ENCODE assay signal across 8 mouse cellular contexts in genomic region chr15:88921131-88921991, GRCm38 (mm10). TPM values are rescaled to one million over a fixed set of nuclear protein-coding genes. Genes with fewer than 3 reads are reported as not detected.
DNase-seq lines count a peak whose midpoint lies in the region; ATAC-seq and TF ChIP-seq lines count a peak whose summit lies in the region.

No protein-coding gene starts in this region.

- H3K4me3 ChIP-seq in intestine, postnatal 0 days (ENCODE audit: low read depth, low read length): no peak overlapping the region
- no peak overlapping the region for H3K4me3 ChIP-seq in midbrain, embryonic 15.5 days

- peak; percentile 92 for DNase-seq in 3T3-L1 (ENCODE audit: low read depth, low spot score)
- peak; percentile 81 for DNase-seq in adrenal gland, adult 2 months
- peak; percentile 93 for DNase-seq in embryo, embryonic 10.5 days (ENCODE audit: low spot score)
- peak; percentile 59 for DNase-seq in gastrocnemius, postnatal 14 days
- DNase-seq in left cerebral cortex, postnatal 36 days (ENCODE audit: low spot score in 2 of 2): peak; percentile 66 to 74
- peak; percentile 80 for DNase-seq in splenic B cell, adult 2 months (ENCODE audit: low read depth, low spot score)

- no peaks in the 10 kb centered on the region for H3K9me3 ChIP-seq in intestine, postnatal 0 days (ENCODE audit: control insufficient read depth)
- H3K9me3 ChIP-seq in midbrain, embryonic 15.5 days: no peaks in the 10 kb centered on the region

- intact Hi-C loops in gastrocnemius, postnatal 14 days (cut with DNase I; ENCODE audit: low total_unique reads): loop anchor here (2.0 kb wide), 1 partner anchor 93 kb away; no protein-coding TSS in a partner anchor
- intact Hi-C loops in left cerebral cortex, postnatal 36 days (cut with DNase I): loop anchor here (1.0 to 5.0 kb wide), 2 partner anchors 44 to 93 kb away; no protein-coding TSS in a partner anchor

- H3K9ac ChIP-seq in intestine, postnatal 0 days (ENCODE audit: low read depth, low read length): no peak overlapping the region
- no peak overlapping the region for H3K9ac ChIP-seq in midbrain, embryonic 15.5 days

- H3K36me3 ChIP-seq in intestine, postnatal 0 days (ENCODE audit: control insufficient read depth, insufficient read depth): no peaks in the 10 kb centered on the region
- no peaks in the 10 kb centered on the region for H3K36me3 ChIP-seq in midbrain, embryonic 15.5 days (replicated peaks)
- H3K36me3 ChIP-seq in splenic B cell, adult 2 months (ENCODE audit: control insufficient read depth, insufficient read depth, low read length, poor library complexity, severe bottlenecking): no peaks in the 10 kb centered on the region

- H3K27me3 ChIP-seq in intestine, postnatal 0 days (replicated peaks; ENCODE audit: control insufficient read depth, insufficient read depth, low read length): no peaks in the 10 kb centered on the region
- no peaks in the 10 kb centered on the region for H3K27me3 ChIP-seq in midbrain, embryonic 15.5 days (replicated peaks)
- no peaks in the 10 kb centered on the region for H3K27me3 ChIP-seq in splenic B cell, adult 2 months (ENCODE audit: control insufficient read depth, insufficient read depth, low read length, poor library complexity, severe bottlenecking)

- H3K4me1 ChIP-seq in intestine, postnatal 0 days (replicated peaks; ENCODE audit: control insufficient read depth, insufficient read depth, low read length): no peaks in the 10 kb centered on the region
- 0 out of 2 replicates have a peak, but pooled peaks cover 3% of the 10 kb centered on the region for H3K4me1 ChIP-seq in midbrain, embryonic 15.5 days

- 0 out of 2 replicates have a peak, but pooled peaks have one; percentile 48 for ATAC-seq in intestine, postnatal 0 days
- peak; percentile 66 for ATAC-seq in midbrain, embryonic 15.5 days (replicated peaks)

- H3K27ac ChIP-seq in intestine, postnatal 0 days (ENCODE audit: low read depth, low read length): no peak overlapping the region
- no peak overlapping the region for H3K27ac ChIP-seq in midbrain, embryonic 15.5 days

- no peak overlapping the region for H3K4me2 ChIP-seq in intestine, postnatal 0 days (replicated peaks; ENCODE audit: low read depth)
- H3K4me2 ChIP-seq in midbrain, embryonic 15.5 days: peak overlapping the region; percentile 20; the same call in 1 of the 2 replicates

- 22% methylated on average over 12 of the region's 12 CpGs for WGBS in intestine, postnatal 0 days
- 31% methylated on average over 12 of the region's 12 CpGs for WGBS in midbrain, embryonic 15.5 days

- TF ChIP-seq CTCF in intestine, postnatal 0 days (IDR thresholded peaks at IDR 0.05; ENCODE audit: low read depth): peak; percentile 91

RNA-seq across cellular contexts. Expression of gene Ttll8, which starts 32.9 kb away (rescaled TPM):
- total RNA-seq in adrenal gland, adult 2 months (2021): under 1 TPM in 1 of 2 experiments, not detected in 1; 0.17 TPM
- 0.03 TPM in 1 of 2 replicates, not detected in the other for polyA plus RNA-seq in adrenal gland, adult 2 months (2012; rRNA removed)
- not detected for total RNA-seq in gastrocnemius, postnatal 14 days (2021)
- not detected in 2 replicates for polyA plus RNA-seq in intestine, postnatal 0 days (2015; fragmentation: Nextera tagmentation; extraction: Ambion mirVana)
- 1 to 10 TPM; 1.1 to 2.1 TPM for total RNA-seq in left cerebral cortex, postnatal 36 days (2021)
- 0.17 TPM in 2 replicates for polyA plus RNA-seq in midbrain, embryonic 15.5 days (2015; fragmentation: Nextera tagmentation; extraction: Ambion mirVana)

RNA-seq across cellular contexts. Expression of gene Mlc1, which starts 57.4 kb away (rescaled TPM):
- total RNA-seq in adrenal gland, adult 2 months (2021): not detected
- polyA plus RNA-seq in adrenal gland, adult 2 months (2012; rRNA removed): not detected in 2 replicates
- total RNA-seq in gastrocnemius, postnatal 14 days (2021): under 1 TPM; 0.10 to 0.11 TPM
- polyA plus RNA-seq in intestine, postnatal 0 days (2015; fragmentation: Nextera tagmentation; extraction: Ambion mirVana): not detected in 2 replicates
- total RNA-seq in left cerebral cortex, postnatal 36 days (2021): 100 to 1,000 TPM in 1 of 2 experiments, 10 to 100 TPM in 1; 99.9 to 111 TPM
- polyA plus RNA-seq in midbrain, embryonic 15.5 days (2015; fragmentation: Nextera tagmentation; extraction: Ambion mirVana): 14.8 and 15.5 TPM in 2 replicates

RNA-seq across cellular contexts. Expression of gene Pim3, which starts 59.4 kb away (rescaled TPM):
- total RNA-seq in adrenal gland, adult 2 months (2021): 100 to 1,000 TPM in 1 of 2 experiments, 10 to 100 TPM in 1; 71.7 to 105 TPM
- polyA plus RNA-seq in adrenal gland, adult 2 months (2012; rRNA removed): 156 and 157 TPM in 2 replicates
- 10 to 100 TPM; 13.4 to 26.0 TPM for total RNA-seq in gastrocnemius, postnatal 14 days (2021)
- 28.0 and 36.8 TPM in 2 replicates for polyA plus RNA-seq in intestine, postnatal 0 days (2015; fragmentation: Nextera tagmentation; extraction: Ambion mirVana)
- total RNA-seq in left cerebral cortex, postnatal 36 days (2021): 10 to 100 TPM; 35.0 to 51.0 TPM
- 69.0 and 72.4 TPM in 2 replicates for polyA plus RNA-seq in midbrain, embryonic 15.5 days (2015; fragmentation: Nextera tagmentation; extraction: Ambion mirVana)

Comparison
In these comparisons a context has a peak if more than half of its experiments do, and no peak if none do; other contexts are left out.
1. RNA of gene Mlc1, which starts 57.4 kb away (total RNA-seq): 99.9 to 111 TPM in left cerebral cortex, postnatal 36 days; 0.10 to 0.11 TPM in gastrocnemius, postnatal 14 days and not detected in adrenal gland, adult 2 months; every median in the first group is over 10 times any median in the second.
2. Peak in every context shown above with its lines, with median percentiles within 50 percentile points of each other: DNase-seq.